Mouse (Mus musculus): ENCODE data around the gene Zbtb48.
A peak's percentile ranks its signal among the peaks of the same experiment; 100 is the strongest.

Gene Zbtb48

GRCm38 (mm10) chr4:152028456-152028855, 985 bp upstream of the Zbtb48 start:
- no peak for DNase-seq

- DNase-seq, result no peak
Observed at GRCm38 (mm10) chr4:152026751-152027508, 541 bp downstream of the Zbtb48 start.

GRCm38 (mm10) chr4:152024525-152024924, 2.9 kb downstream of the Zbtb48 start:
- no peak for DNase-seq

GRCm38 (mm10) chr4:152022506-152022905, 5.0 kb downstream of the Zbtb48 start:
- no peak for DNase-seq

- no peak for DNase-seq
Observed at GRCm38 (mm10) chr4:152021568-152022097, 5.8 kb downstream of the Zbtb48 start.

- no peak for DNase-seq
Observed at GRCm38 (mm10) chr4:152020024-152020423, 7.4 kb downstream of the Zbtb48 start.

- DNase-seq, result no peak
Observed at GRCm38 (mm10) chr4:152019073-152019472, 8.4 kb downstream of the Zbtb48 start.

- no peak for DNase-seq
Observed at GRCm38 (mm10) chr4:152013036-152013813, 14.2 kb downstream of the Zbtb48 start.

- no peak for DNase-seq
Observed at GRCm38 (mm10) chr4:152012109-152012508, 15.4 kb downstream of the Zbtb48 start.

GRCm38 (mm10) chr4:152011171-152011760, 16.2 kb downstream of the Zbtb48 start:
- DNase-seq, result no peak

GRCm38 (mm10) chr4:152010707-152011134, 16.8 kb downstream of the Zbtb48 start:
- DNase-seq, result peak; percentile 12

GRCm38 (mm10) chr4:152010091-152010706, 17.3 kb downstream of the Zbtb48 start:
- DNase-seq, result no peak

- peak; percentile 59 for DNase-seq
Observed at GRCm38 (mm10) chr4:152009076-152010051, 18.1 kb downstream of the Zbtb48 start.

- DNase-seq, result peak; percentile 91
Observed at GRCm38 (mm10) chr4:152008622-152009075, 18.8 kb downstream of the Zbtb48 start, which contains the start of gene Klhl21. TSS of gene Klhl21 (plus strand) at chr4:152008803.

GRCm38 (mm10) chr4:152008148-152008500, 19.3 kb downstream of the Zbtb48 start:
- no peak for DNase-seq

GRCm38 (mm10) chr4:152007481-152008147, 19.9 kb downstream of the Zbtb48 start:
- DNase-seq, result no peak

- DNase-seq, result no peak
Observed at GRCm38 (mm10) chr4:152006812-152007211, 20.7 kb downstream of the Zbtb48 start.

- no peak for DNase-seq
Observed at GRCm38 (mm10) chr4:152006137-152006536, 21.3 kb downstream of the Zbtb48 start.

GRCm38 (mm10) chr4:152002063-152002462, 25.4 kb downstream of the Zbtb48 start:
- no peak for DNase-seq

- no peak for DNase-seq
Observed at GRCm38 (mm10) chr4:152001335-152001734, 26.1 kb downstream of the Zbtb48 start.

- no peak for DNase-seq
Observed at GRCm38 (mm10) chr4:152000906-152001305, 26.6 kb downstream of the Zbtb48 start.

Measured in thymus, postnatal 25 days (tissue).